Mouse (Mus musculus) heart, adult 18-20 months (tissue): ENCODE measurements around the gene Znrf3. TPM values are rescaled to one million over a fixed set of nuclear protein-coding genes. Genes with fewer than 3 reads are reported as not detected.

ENCODE experiments used
- DNase-seq, 2 experiments: peaks; one replicate each; pipeline ENCODE4 v3.0.0; 2021 to 2022; ENCODE audit warnings: mixed read lengths in 1 of 2
- total RNA-seq, 2 experiments: library from RNA; stranded (reverse); gene quantifications; 2 replicates each; pipeline ENCODE4 v1.2.3; 2021

The Znrf3 gene
- total RNA-seq, 2 experiments from 2014 or later = 7.3 to 7.5 TPM

GRCm38 (mm10) chr11:5442590-5443021, 2.0 kb downstream of the Znrf3 start:
- DNase-seq = no peak

GRCm38 (mm10) chr11:5437646-5438045, 7.0 kb downstream of the Znrf3 start:
- peak in 1 of 2 experiments; percentile 13 for DNase-seq

DNA sequence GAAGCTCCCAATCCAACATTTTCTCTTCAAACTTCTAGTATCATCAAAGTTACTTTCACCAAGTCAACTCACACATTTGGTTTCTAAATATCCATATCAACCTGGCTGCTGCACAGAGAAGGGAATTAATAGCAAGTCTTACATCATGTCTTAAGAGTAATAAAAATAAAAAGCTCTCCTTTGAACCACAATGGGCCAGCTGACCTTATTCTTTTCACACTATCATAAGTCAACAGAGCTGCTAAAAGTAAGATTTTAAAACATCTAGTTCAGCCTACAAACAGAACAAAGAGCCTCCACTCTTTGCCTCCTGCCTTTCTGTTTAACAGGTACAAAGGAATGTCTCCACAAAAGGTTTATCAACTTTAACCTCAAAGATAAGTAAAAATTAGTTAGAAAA, 7.7 kb downstream of the Znrf3 start:
- peak in 1 of 2 experiments; percentile 1 for DNase-seq

GRCm38 (mm10) chr11:5435493-5435892, 9.2 kb downstream of the Znrf3 start:
- peak in 1 of 2 experiments; percentile 1 for DNase-seq

DNA sequence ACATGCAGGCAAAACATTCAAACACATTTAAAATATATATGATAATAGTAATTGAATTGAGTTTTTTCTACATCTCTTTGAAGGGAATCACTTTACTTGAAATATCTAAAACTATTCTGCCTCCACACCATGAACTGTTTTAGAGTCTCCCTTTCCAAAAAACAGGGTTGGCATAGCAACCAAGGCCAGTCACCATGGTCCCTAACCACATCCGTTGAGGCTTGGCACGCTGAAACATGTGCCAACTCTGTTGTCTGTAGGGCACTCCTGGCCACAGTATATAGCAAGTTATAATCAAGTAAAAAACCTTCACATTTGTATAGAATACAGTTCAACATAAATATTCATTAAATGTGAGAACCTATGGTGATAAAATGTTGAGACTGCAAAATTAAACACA, 12.3 kb downstream of the Znrf3 start:
- no peak for DNase-seq

DNA sequence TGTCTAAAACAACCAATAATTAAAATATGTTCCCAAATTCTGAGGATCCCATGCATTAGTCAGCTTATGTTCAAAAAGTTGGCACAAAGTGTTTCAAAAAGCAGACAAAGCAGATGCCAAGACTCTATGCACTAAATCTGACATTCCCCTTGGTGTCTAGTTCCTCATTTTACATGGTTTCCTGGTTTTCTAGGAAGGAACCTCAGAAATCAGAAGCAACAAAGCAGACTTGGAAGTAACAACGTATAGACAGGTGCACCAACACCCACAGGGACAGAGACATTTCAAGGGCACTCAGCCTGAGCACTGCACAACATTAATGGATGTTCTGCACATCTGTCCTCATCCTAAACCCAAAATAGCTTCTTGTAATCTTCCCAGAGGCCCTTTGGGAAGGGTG, 13.8 kb downstream of the Znrf3 start:
- DNase-seq = no peak

DNA sequence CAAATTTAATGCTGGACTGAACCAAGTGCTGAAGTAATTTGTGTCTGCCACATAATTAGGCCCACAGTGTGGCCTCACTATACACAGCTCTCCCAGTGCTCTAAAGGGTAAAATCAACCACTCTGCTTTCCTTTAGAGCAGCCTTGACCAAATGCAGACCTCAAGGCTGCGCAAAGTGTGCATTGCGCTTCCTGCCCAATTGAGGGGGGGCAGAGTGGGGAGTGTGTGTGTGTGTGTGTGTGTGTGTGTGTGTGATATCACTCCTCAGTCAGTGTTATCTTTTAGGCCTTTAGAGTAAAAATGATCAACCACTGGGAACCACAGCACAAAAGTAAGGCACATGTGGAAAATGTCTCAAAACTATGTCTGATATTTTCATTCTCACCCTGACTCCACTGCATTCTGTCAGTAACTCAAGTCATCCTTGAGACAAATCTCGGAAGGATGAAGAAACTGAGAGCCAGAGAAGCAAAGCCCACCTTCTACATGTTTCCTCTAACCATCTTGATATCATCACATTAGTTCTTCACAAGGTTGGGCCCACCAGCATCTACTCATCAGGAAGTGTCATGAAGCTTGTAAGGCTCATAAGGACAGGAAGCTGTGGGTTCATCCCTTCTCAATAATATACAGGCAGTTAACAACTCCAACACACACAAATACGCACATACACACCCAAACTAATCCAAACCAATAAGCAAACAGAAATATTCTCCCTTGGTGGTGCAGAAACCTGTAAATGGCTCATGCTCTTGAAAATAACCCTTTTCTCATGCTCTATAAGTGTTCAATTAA, 15.1 kb downstream of the Znrf3 start:
- DNase-seq = no peak

DNA sequence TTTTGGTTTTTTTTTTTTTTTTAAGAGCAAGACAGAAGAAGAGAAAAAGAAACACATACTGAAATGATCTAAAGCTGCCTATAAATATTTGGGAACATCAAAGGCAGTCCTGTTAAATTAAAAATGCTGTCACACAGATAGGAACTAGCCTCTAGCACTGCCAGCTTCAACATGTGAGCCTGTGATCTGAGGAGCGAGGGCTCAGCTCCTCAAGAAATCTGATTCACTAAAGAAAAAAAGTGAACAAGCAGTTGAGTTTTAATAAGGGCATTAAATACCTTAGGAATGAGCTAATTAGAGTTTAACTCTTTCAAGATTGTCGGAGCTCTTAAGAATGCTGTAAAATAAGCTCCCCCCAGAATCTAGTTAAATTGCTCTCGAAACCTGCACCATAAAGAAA, 17.4 kb downstream of the Znrf3 start:
- no peak for DNase-seq

DNA sequence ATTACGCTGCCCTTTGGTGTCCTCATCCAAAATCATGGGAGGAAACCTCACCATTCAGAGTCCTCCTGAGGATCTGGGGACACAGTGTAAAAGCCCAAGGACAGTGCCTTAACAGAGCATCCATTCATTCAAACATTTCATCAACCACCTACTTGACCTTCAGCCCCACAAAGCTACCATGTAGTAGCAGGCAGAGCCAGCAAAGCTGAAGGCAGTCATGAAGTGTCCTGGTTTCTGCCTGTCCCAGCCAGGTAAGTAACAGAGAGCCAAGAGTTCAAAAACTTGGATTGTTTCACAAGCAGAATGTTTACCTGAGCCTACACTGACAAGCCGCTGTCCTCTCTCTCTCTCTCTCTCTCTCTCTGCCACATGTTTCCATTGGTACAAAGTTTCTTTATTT, 18.3 kb downstream of the Znrf3 start:
- no peak for DNase-seq

GRCm38 (mm10) chr11:5425106-5425505, 19.5 kb downstream of the Znrf3 start:
- DNase-seq = peak in 1 of 2 experiments; percentile 21

GRCm38 (mm10) chr11:5424185-5424584, 20.5 kb downstream of the Znrf3 start:
- DNase-seq = no peak

DNA sequence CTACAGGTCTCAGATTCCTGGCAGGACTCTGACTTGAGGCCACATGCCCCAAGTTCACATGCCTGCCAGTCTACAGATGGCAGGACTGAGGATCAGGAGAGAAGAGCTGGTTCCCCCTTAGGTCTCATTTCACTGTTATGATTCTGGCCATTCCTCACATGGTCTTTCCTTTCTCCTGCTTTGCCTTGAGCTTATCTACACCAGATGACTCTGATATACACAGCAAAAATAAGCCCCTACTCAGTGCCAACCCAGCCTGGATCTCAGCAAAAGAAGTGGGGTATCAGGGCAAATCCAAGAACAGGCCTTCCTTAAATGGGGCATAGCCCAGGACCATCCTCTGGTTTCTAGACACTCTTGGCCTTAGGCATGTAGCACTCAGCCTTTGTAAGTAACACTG, 21.6 kb downstream of the Znrf3 start:
- DNase-seq = no peak

DNA sequence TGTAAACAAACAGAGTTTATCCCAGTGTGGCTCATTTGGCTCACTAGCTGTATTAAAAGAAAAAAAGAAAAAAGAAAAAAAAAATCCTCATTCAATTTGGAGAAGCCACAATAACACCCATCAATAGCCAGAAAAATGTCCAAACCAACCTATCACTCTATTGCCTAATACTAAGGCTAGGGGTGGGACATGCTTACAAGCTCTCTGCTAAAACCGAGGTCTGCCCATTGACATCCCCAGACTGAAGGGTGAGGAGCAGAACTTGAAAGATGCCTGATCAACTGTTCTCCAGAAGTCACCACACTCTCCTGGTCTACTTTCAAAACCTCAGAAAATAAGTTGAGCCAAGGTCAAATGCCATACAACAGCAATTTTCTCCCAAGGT, 22.4 kb downstream of the Znrf3 start:
- DNase-seq = peak in 1 of 2 experiments; percentile 33

GRCm38 (mm10) chr11:5421506-5422251, 23.0 kb downstream of the Znrf3 start:
- DNase-seq = peak; percentile 79 to 80

DNA sequence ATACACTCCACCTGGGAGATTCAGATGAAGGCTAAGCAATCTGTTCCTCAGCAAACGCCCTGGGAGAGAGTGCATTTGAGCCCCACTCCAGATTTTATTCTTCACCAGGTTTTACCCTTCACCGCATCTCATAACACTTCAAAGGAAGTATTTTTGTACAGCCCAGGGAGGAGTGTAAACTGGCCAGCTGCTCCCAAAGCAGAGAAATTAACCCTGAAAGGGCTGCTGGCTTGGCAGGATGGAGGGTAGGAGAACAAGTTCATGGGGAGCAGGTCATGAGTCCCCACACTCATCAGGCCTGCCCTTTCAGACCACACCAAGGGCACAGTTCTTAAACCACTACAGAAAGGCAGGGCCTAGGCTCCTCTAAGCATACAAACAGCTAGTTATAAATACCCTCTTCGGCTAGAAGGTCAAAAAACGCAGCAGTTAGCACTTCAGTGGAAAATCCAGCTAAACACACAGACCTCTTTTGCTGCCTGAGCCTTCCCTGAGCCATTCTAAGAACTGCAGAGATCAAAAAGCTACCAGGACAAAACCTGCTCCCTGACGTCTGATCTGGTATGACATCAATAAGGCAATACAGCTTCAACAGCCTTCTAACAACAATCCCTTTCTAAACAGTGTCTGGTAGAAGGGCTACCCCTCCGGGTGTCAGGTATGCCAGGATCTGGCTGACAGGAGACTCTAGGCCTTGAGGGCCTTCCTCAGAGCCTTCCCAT, 28.9 kb downstream of the Znrf3 start:
- peak in 1 of 2 experiments; percentile 44 for DNase-seq

GRCm38 (mm10) chr11:5414856-5415616, 29.6 kb downstream of the Znrf3 start:
- no peak for DNase-seq

DNA sequence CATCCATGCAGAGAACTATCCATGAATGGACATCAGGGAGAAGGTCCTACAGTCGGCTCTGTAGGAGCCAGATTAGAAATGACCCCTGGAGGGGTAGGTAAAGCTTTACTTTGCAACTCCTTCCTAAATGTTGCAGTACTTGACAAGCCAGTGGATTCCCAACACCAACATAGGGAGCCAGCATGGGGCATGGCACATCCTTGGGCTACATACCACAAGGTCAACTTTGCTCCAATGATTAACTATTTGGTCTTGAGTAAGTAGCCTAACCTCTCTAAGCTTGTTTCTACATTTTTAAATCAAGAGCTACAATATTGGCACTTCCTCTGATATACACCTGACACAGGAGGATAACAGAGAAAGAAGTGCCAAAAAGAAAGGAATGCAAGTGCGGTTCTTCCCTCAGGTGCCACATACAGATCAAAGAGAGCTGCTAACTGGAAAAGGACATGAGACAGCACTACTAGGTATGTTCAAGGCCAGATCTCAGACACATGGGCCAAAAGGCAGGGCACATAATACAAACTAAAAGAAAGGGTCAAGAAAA, 31.9 kb downstream of the Znrf3 start:
- DNase-seq = no peak

GRCm38 (mm10) chr11:5411577-5411976, 33.1 kb downstream of the Znrf3 start:
- no peak for DNase-seq

- DNase-seq = peak in 1 of 2 experiments; percentile 18
Measured at GRCm38 (mm10) chr11:5404180-5404579, 40.5 kb downstream of the Znrf3 start.

DNA sequence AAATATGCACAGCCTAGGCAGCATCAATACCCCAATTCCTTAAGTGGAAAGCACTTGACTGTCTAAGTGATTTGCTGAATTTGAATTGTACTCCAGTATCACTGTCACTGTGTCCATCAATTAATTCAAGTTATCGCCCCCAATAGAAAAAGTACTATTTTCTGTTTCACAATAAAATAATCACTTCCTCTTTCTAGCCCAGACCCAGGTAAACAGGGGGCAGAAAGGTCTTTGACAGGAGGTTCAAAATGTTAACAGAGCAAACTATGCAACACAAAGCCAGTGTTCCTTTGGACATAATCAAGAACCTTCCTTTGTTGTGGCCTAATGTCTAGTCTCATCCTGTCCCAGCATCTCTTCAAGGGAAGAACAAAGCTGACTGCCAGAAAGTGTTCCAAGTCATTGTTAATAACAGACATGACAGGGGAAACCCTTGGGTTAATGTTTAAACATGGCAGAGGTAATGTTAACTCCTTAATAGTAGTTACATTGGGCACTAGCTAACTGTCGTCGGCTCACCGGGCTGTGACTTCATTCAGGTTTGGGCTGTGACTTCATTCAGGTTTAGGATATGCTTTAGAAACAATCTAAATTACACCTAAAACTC, 42.4 kb downstream of the Znrf3 start:
- DNase-seq = no peak
